Mouse (Mus musculus) small intestine, adult 2 months (tissue): ENCODE measurements at regions not wholly inside any gene's neighbourhood (a gene's known extent, or its start where the extent isn't known, plus 50 kb on each side); places are given as distances from the start of the nearest gene placed in this dataset.

Experiments used
- H3K27ac ChIP-seq: fragments of 200-500 bp; 2 replicates; pipeline ENCODE4 v1.5.1; 2012; ENCODE audit warnings: low read depth, low read length, control low read depth, inconsistent platforms; ENCODE audit not compliant: insufficient read depth
- H3K27me3 ChIP-seq: fragments of 200-500 bp; 2 replicates; pipeline ENCODE4 v1.6.1; 2012; ENCODE audit warnings: mild to moderate bottlenecking, moderate library complexity, low read length, inconsistent platforms; ENCODE audit not compliant: control insufficient read depth, insufficient read depth
- H3K36me3 ChIP-seq: fragments of 200-500 bp; 2 replicates; pipeline ENCODE4 v1.6.1; 2012; ENCODE audit warnings: mild to moderate bottlenecking, low read length, control low read depth, inconsistent platforms; ENCODE audit not compliant: control insufficient read depth, insufficient read depth
- H3K4me1 ChIP-seq: fragments of 200-500 bp; 2 replicates; pipeline ENCODE4 v1.6.1; 2012; ENCODE audit warnings: low read length, inconsistent platforms, mixed read lengths; ENCODE audit not compliant: control insufficient read depth, insufficient read depth, insufficient read length
- H3K4me3 ChIP-seq: fragments of 200-500 bp; 2 replicates; pipeline ENCODE4 v1.5.1; 2012; ENCODE audit warnings: low read depth, mild to moderate bottlenecking, control low read depth, inconsistent platforms, low read length, moderate library complexity
- CTCF ChIP-seq: fragments of 200-500 bp; IDR thresholded peaks from 2 replicates; pipeline ENCODE4 v1.5.1; 2012; ENCODE audit warnings: low read depth, mild to moderate bottlenecking, control low read depth, inconsistent platforms, low read length, moderate library complexity, mixed read lengths; ENCODE audit not compliant: insufficient replicate concordance, insufficient read length; ENCODE audit errors: extremely low read depth
- POLR2A ChIP-seq: fragments of 200-500 bp; IDR thresholded peaks from 2 replicates; pipeline ENCODE4 v1.6.1; 2012; ENCODE audit warnings: low read depth, mild to moderate bottlenecking, control low read depth, inconsistent platforms, low read length, moderate library complexity
- WGBS: fragments of 180-500 bp; shearing (Covaris S2); methylation state at CpG from one replicate; pipeline ENCODE4 v1.1.7; 2018; 5-methylcytosine and 5-hydroxymethylcytosine counted together

DNA sequence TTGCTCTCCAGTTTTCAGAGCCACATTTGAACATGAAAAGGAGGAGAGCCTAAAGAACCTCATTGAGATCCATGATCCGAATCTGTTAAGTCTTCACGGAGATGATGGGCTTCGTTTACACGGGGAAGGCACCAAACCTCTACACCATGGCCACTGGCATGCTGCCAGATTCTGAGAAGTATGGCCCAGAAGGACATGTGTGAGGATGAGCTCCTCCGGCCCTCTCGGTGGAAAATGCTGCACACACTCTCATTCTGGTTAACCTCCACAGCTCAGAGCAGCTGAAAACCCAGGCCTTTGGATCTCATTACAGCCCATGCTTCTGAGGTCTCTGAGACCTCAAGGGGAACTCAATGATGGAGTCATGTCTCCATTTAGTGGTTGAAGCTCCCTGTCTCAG is 296.9 kb upstream of the Negr1 start:
- no peaks in the 10 kb centered on the region for H3K27me3 ChIP-seq
- H3K27ac ChIP-seq = no peak overlapping the region
- no peaks in the 10 kb centered on the region for H3K36me3 ChIP-seq
- TF ChIP-seq CTCF = no peak
- no peak for TF ChIP-seq POLR2A
- 85% methylated on average over 6 of the region's 6 CpGs for WGBS
- no peak overlapping the region for H3K4me3 ChIP-seq
- no peaks in the 10 kb centered on the region for H3K4me1 ChIP-seq

DNA sequence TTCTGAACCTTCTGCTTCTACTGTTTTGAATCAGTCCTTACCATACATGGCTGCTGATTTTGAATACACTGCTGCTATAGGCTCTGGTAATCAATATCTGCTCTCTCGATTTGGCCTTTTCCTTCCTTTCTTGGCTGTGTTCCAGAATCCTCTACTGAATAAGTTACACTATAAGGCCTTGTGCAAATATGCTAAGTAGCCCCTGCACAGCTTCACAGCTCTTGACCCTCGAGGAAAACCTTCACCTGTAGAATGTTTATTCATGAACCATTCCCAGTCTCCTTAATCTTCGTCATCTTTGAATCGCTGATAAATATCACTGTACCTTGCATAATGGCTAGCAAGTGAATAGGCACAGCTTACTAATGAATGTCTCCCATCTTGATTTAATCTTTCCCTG is 293.9 kb upstream of the Negr1 start:
- WGBS = 40% methylated on average over 4 of the region's 4 CpGs
- Histone ChIP-seq H3K36me3 (no peaks in the 10 kb centered on the region), H3K27me3 (no peaks in the 10 kb centered on the region), H3K4me1 (no peaks in the 10 kb centered on the region), H3K27ac (no peak overlapping the region), H3K4me3 (no peak overlapping the region)
- TF ChIP-seq CTCF = no peak
- TF ChIP-seq POLR2A = no peak

DNA sequence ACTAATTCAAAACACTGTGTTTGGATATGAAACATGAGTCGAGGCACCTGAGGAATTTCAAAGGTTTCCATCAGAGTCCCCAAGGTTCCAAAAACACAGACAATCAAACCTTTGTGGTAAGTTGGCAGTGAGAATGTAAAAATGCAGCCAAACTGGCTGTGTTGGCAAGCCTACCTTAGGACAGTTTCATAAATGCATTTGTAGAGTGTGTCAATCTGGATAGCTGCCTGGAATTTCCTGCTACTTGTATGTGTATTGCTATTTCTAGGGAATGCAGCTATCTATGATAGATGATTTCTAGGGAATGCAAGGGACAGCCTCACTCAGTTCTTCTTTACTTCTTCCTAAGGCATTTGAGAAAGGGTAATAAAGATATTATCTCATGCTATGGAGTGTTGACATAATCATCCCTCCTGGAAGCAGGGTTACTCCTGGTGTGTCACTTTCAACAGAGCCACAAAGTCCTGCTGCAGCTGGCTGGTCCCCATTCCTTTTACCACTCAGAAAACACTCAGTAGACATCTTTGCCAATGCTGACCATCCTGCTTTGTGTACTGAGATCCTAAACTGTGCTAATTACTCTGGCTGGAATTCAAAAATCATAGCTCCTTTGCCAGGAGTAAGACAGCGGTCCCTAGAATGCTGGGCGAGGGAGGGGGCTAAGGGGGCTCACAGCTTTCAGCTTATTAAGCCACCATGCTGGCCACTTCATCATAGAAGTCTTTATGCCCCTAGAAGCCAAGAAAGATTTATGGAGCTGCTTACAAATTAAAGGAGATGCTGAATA is 261.4 kb upstream of the Negr1 start:
- Histone ChIP-seq H3K27me3 (no peaks in the 10 kb centered on the region), H3K4me3 (no peak overlapping the region), H3K36me3 (no peaks in the 10 kb centered on the region), H3K4me1 (no peaks in the 10 kb centered on the region), H3K27ac (no peak overlapping the region)
- WGBS = 55% methylated on average over 3 of the region's 3 CpGs
- TF ChIP-seq CTCF (no peak), POLR2A (no peak)

DNA sequence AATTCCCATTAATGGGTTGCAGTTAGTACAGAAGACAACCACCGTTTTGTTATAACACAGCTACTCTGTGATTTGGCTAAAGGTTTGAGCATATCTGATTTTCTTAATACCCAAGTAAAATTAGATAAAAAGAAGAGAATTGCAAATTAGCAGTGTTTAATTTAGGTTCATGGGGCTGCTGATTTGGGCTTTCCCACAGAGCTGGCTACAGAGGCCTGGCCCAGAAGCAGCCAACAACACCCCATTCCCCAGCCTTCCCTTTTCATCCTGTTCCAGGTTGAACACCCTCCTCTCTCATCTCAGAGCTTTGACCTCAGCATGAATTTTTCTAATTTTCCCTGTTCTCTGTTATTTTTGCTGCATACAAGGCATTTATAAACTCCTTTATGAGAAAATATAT is 260.3 kb upstream of the Negr1 start:
- WGBS = 73% methylated on average over 1 of the region's 1 CpGs
- H3K4me1 ChIP-seq = no peaks in the 10 kb centered on the region
- H3K27me3 ChIP-seq = no peaks in the 10 kb centered on the region
- no peak for TF ChIP-seq POLR2A
- no peak for TF ChIP-seq CTCF
- H3K36me3 ChIP-seq = no peaks in the 10 kb centered on the region
- H3K4me3 ChIP-seq = no peak overlapping the region
- no peak overlapping the region for H3K27ac ChIP-seq

DNA sequence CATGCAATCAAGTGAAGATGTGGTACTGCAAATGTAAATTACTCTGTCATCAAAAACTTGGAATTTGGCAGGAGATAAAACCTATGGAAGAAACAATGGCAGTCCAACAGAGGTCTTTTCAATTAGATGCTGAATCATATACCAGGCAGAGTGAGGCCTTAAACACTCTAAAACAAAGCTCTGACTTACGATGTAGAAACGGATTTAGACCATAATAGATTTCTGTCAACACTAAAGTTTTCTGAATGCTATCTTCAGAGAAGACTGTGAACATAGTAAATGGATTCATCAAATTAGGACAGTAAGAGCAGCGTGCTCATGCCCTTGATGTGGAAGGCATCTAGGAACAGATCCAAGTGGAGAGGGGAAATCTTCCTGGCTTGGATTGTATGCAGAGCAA is 259.8 kb upstream of the Negr1 start:
- H3K27ac ChIP-seq = no peak overlapping the region
- H3K4me3 ChIP-seq = no peak overlapping the region
- WGBS = 82% methylated on average over 3 of the region's 3 CpGs
- H3K4me1 ChIP-seq = no peaks in the 10 kb centered on the region
- no peaks in the 10 kb centered on the region for H3K27me3 ChIP-seq
- no peaks in the 10 kb centered on the region for H3K36me3 ChIP-seq
- TF ChIP-seq CTCF (no peak), POLR2A (no peak)

DNA sequence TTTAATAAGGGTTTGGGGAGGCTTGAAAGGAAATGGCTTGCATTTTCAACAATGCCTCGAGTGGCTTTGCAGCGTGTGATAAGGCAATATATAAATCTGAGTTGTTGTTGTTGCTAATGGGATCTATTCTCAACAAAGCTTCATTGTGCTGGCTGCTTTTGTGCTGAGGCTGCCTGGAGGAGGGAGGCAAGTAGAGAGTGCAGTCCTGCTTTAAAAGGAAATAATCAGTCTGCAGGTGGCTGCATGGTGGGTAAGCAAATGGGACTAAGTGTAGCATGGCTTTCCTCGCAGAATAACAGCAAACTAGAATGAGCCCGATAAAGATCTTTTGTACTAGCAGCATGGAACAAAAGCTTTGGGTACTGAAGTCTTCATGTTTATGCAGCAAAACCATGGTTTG is 257.4 kb upstream of the Negr1 start:
- 67% methylated on average over 4 of the region's 4 CpGs for WGBS
- TF ChIP-seq POLR2A (no peak), CTCF (no peak)
- H3K4me1 ChIP-seq = no peaks in the 10 kb centered on the region
- H3K27ac ChIP-seq = no peak overlapping the region
- no peak overlapping the region for H3K4me3 ChIP-seq
- no peaks in the 10 kb centered on the region for H3K36me3 ChIP-seq
- no peaks in the 10 kb centered on the region for H3K27me3 ChIP-seq

DNA sequence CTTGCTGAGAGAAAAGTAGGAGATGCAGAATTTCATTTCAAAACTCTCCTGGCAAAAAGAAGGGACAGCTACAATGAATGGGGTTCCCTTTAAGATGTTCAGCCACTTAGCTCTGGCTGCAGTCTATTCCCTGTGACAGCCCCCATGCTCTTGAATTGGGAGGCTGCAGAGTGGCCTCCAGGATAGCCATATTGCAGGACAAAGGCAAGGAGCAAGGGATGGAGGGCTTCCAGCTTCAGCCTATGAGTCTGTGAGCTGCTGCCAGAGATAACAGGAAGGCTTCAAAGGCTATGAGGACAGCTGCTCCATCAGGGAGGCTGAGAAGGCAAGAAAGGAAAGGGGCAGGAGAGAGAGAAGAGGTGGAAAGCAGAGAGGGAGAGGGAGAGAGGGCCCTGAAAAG is 256.5 kb upstream of the Negr1 start:
- H3K27me3 ChIP-seq = no peaks in the 10 kb centered on the region
- no peak overlapping the region for H3K4me3 ChIP-seq
- TF ChIP-seq CTCF (no peak), POLR2A (no peak)
- no peaks in the 10 kb centered on the region for H3K36me3 ChIP-seq
- H3K4me1 ChIP-seq = no peaks in the 10 kb centered on the region
- no peak overlapping the region for H3K27ac ChIP-seq
